Mouse (Mus musculus) kidney, postnatal 0 days (tissue): ENCODE measurements around the gene Prok2. TPM values are rescaled to one million over a fixed set of nuclear protein-coding genes. Genes with fewer than 3 reads are reported as not detected.

ENCODE experiments used
- ATAC-seq: fragments of 200-750 bp; cut with Nextera tagmentation; replicated peaks from 2 replicates; pipeline ENCODE4 v1.8.0; 2017; ENCODE audit warnings: low read depth, moderate number of reproducible peaks, moderate TSS enrichment, moderate library complexity; ENCODE audit not compliant: low FRiP score
- DNase-seq: peaks from one replicate; pipeline ENCODE4 v3.0.0-alpha.2; 2016; ENCODE audit warnings: low spot score
- H3K27ac ChIP-seq: fragments of 300-500 bp; sonication (generic); 2 replicates; pipeline ENCODE4 v1.5.1; 2014; ENCODE audit warnings: mild to moderate bottlenecking
- H3K27me3 ChIP-seq: fragments of 300-500 bp; sonication (generic); 2 replicates; pipeline ENCODE4 v1.6.1; 2014; ENCODE audit warnings: low read length, mixed read lengths; ENCODE audit not compliant: insufficient read depth
- H3K36me3 ChIP-seq: fragments of 300-500 bp; sonication (generic); 2 replicates; pipeline ENCODE4 v1.6.1; 2014; ENCODE audit warnings: low read length, mixed read lengths; ENCODE audit not compliant: insufficient read depth
- H3K4me1 ChIP-seq: fragments of 300-500 bp; sonication (generic); replicated peaks from 2 replicates; pipeline ENCODE4 v1.6.1; 2014; ENCODE audit warnings: antibody characterized with exemption, low read length, mixed read lengths; ENCODE audit not compliant: insufficient read depth
- H3K4me2 ChIP-seq: fragments of 300-500 bp; sonication (generic); 2 replicates; pipeline ENCODE4 v1.6.1; 2014; ENCODE audit warnings: mild to moderate bottlenecking, low read length, moderate library complexity, mixed read lengths
- H3K4me3 ChIP-seq: fragments of 300-500 bp; sonication (generic); replicated peaks from 2 replicates; pipeline ENCODE4 v1.5.1; 2014; ENCODE audit warnings: low read depth, low read length
- H3K9ac ChIP-seq: fragments of 300-500 bp; sonication (generic); 2 replicates; pipeline ENCODE4 v1.6.1; 2014; ENCODE audit warnings: low read depth, low read length
- H3K9me3 ChIP-seq: fragments of 300-500 bp; sonication (generic); replicated peaks from 2 replicates; pipeline ENCODE4 v1.6.1; 2016; ENCODE audit warnings: low read length, inconsistent platforms, mixed read lengths
- CTCF ChIP-seq: IDR thresholded peaks from 2 replicates; pipeline ENCODE4 v1.5.1; 2016; ENCODE audit warnings: antibody characterized with exemption, low read depth, mild to moderate bottlenecking, moderate library complexity
- WGBS: fragments of 180-500 bp; shearing (Covaris S2); extraction: QIAGEN DNeasy Blood & Tissue Kit; methylation state at CpG from one replicate; pipeline ENCODE4 v1.1.7; 2014; 5-methylcytosine and 5-hydroxymethylcytosine counted together
- polyA plus RNA-seq: library from polyadenylated mRNA; unstranded; fragments of >200 nt; fragmentation: Nextera tagmentation; extraction: Ambion mirVana; gene quantifications from 2 replicates; pipeline ENCODE4 v1.2.1, GENCODE M21; 2015

Prok2 gene
- polyA plus RNA-seq, 1 experiment from 2014 or later, result 0.13 TPM

DNA sequence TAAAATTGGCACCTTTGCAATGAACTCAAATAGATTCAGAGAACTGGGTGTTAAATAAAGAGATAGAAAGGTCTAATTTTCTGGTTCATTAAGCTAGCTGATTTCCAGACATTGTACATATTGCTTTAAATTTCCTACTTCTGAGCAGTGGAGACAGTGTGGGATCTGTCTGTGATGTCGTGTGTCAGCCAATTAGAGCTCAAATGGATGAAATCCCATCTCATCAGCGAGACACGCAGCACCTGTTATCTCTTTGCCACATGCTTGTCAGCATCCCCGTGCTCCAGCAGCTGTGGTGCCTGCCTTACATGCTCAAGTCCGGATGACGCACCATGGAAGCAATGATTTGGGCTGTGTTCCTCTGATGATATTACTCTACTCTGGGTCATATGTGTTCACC, 25.1 kb upstream of the Prok2 start:
- no peak for TF ChIP-seq CTCF
- no peak overlapping the region for H3K4me3 ChIP-seq
- no peaks in the 10 kb centered on the region for H3K36me3 ChIP-seq
- WGBS, result 62% methylated on average over 6 of the region's 6 CpGs
- H3K9ac ChIP-seq, result no peak overlapping the region
- H3K4me2 ChIP-seq, result no peak overlapping the region
- DNase-seq, result no peak
- ATAC-seq, result no peak
- H3K4me1 ChIP-seq, result no peaks in the 10 kb centered on the region
- no peaks in the 10 kb centered on the region for H3K27me3 ChIP-seq
- no peaks in the 10 kb centered on the region for H3K9me3 ChIP-seq
- no peak overlapping the region for H3K27ac ChIP-seq

DNA sequence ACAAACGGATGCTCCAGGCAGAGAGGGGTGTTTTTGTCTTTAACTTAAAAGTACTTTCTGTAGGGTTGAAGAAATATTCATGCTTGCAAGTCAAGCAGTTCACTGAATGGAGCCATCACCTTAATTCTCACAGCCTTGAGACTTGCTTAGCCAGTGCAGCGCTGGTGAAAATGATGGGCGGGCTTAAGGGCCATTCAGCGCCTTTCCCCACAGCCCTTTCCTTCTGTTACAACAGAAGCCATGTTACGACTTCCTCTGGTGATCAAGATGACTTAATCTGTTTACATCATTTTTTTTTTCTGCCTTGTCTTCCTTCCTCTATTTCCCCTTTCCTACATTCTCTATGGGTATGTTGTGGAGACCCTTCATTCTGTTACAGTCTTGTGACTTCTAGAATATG, 20.1 kb upstream of the Prok2 start:
- Histone ChIP-seq H3K27me3 (no peaks in the 10 kb centered on the region), H3K4me3 (no peak overlapping the region), H3K4me1 (no peaks in the 10 kb centered on the region), H3K9ac (no peak overlapping the region), H3K36me3 (no peaks in the 10 kb centered on the region), H3K9me3 (no peaks in the 10 kb centered on the region), H3K27ac (no peak overlapping the region), H3K4me2 (no peak overlapping the region)
- WGBS, result 82% methylated on average over 5 of the region's 5 CpGs
- TF ChIP-seq CTCF, result no peak
- no peak for ATAC-seq
- DNase-seq, result no peak

- no peaks in the 10 kb centered on the region for H3K4me1 ChIP-seq
- H3K27me3 ChIP-seq, result no peaks in the 10 kb centered on the region
- H3K4me3 ChIP-seq, result no peak overlapping the region
- ATAC-seq (no peak), DNase-seq (no peak)
- no peak overlapping the region for H3K9ac ChIP-seq
- no peaks in the 10 kb centered on the region for H3K36me3 ChIP-seq
- H3K9me3 ChIP-seq, result no peaks in the 10 kb centered on the region
- 86% methylated on average over 3 of the region's 3 CpGs for WGBS
- no peak for TF ChIP-seq CTCF
- H3K4me2 ChIP-seq, result no peak overlapping the region
- no peak overlapping the region for H3K27ac ChIP-seq
Measured at GRCm38 (mm10) chr6:99742866-99743265, 16.7 kb upstream of the Prok2 start.

DNA sequence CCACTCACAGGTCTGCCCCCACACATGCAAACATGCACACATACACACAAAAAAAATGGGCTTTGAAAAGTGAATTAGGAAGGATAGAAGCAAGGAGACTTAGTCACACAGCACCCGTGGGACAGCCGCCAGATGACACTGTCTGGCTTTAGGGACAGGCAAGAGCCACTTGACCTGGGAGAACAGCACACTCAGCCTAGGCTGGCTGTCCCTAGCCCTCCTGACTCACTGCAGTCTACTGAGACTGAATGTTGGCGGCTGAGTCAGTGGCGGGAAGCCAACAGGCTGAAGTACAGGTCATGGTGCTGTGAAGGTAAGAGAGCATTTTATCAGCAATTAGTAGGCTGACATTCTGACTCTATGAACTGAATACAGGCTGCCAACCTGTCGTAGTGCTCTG, 8.5 kb upstream of the Prok2 start:
- WGBS, result 73% methylated on average over 5 of the region's 5 CpGs
- ATAC-seq (no peak), DNase-seq (no peak)
- Histone ChIP-seq H3K9me3 (no peaks in the 10 kb centered on the region), H3K4me2 (no peak overlapping the region), H3K9ac (no peak overlapping the region), H3K27ac (no peak overlapping the region), H3K27me3 (no peaks in the 10 kb centered on the region), H3K36me3 (no peaks in the 10 kb centered on the region), H3K4me1 (no peaks in the 10 kb centered on the region), H3K4me3 (no peak overlapping the region)
- no peak for TF ChIP-seq CTCF

- Histone ChIP-seq H3K4me3 (no peak overlapping the region), H3K4me1 (no peaks in the 10 kb centered on the region), H3K4me2 (no peak overlapping the region), H3K36me3 (no peaks in the 10 kb centered on the region), H3K9ac (no peak overlapping the region), H3K9me3 (no peaks in the 10 kb centered on the region), H3K27me3 (no peaks in the 10 kb centered on the region; the same call in 1 of the 2 replicates), H3K27ac (no peak overlapping the region)
- 93% methylated on average over 8 of the region's 8 CpGs for WGBS
- no peak for DNase-seq
- TF ChIP-seq CTCF, result no peak
- ATAC-seq, result no peak
Measured at GRCm38 (mm10) chr6:99732673-99733072, 6.5 kb upstream of the Prok2 start.

GRCm38 (mm10) chr6:99731926-99732325, 5.7 kb upstream of the Prok2 start:
- H3K9ac ChIP-seq, result no peak overlapping the region
- H3K4me1 ChIP-seq, result no peaks in the 10 kb centered on the region
- ATAC-seq (no peak), DNase-seq (no peak)
- no peak overlapping the region for H3K4me3 ChIP-seq
- 83% methylated on average over 4 of the region's 4 CpGs for WGBS
- no peak overlapping the region for H3K4me2 ChIP-seq
- no peak for TF ChIP-seq CTCF
- H3K36me3 ChIP-seq, result no peaks in the 10 kb centered on the region
- H3K9me3 ChIP-seq, result no peaks in the 10 kb centered on the region
- no peak overlapping the region for H3K27ac ChIP-seq
- no peaks in the 10 kb centered on the region; the same call in 1 of the 2 replicates for H3K27me3 ChIP-seq

GRCm38 (mm10) chr6:99729853-99730252, 3.7 kb upstream of the Prok2 start:
- H3K4me2 ChIP-seq, result no peak overlapping the region
- H3K4me3 ChIP-seq, result no peak overlapping the region
- H3K9ac ChIP-seq, result no peak overlapping the region
- H3K9me3 ChIP-seq, result no peaks in the 10 kb centered on the region
- H3K36me3 ChIP-seq, result no peaks in the 10 kb centered on the region
- DNase-seq, result no peak
- ATAC-seq, result no peak
- TF ChIP-seq CTCF, result no peak
- H3K27ac ChIP-seq, result no peak overlapping the region
- H3K27me3 ChIP-seq, result peaks cover 19% of the 10 kb centered on the region; the same call in 1 of the 2 replicates
- 84% methylated on average over 4 of the region's 4 CpGs for WGBS
- peaks cover 8% of the 10 kb centered on the region; the same call in 1 of the 2 replicates for H3K4me1 ChIP-seq
